In genomic region chr17:12157203-12157602, GRCm38 (mm10) we compare ENCODE assay signal across 16 mouse cellular contexts.
"Had no signal": no experiment of that assay in that cellular context is flagged by ENCODE, and none has a peak within 500 bp of the region (broad histone marks: within the 10 kb centered on the region; RNA-seq: fewer than 3 reads in every experiment).

No protein-coding gene starts in this region.

- H3K4me1 ChIP-seq: megakaryocyte, embryonic 14.5 days had no signal

- ATAC-seq: midbrain, embryonic 15.5 days had no signal

- H3K27ac ChIP-seq: kidney, embryonic 15.5 days; limb, embryonic 10.5 days; lung, embryonic 15.5 days; macrophage; midbrain, embryonic 15.5 days; neural tube, embryonic 12.5 days had no signal

- H3K4me2 ChIP-seq: kidney, embryonic 15.5 days; liver, embryonic 11.5 days; lung, embryonic 15.5 days; midbrain, embryonic 11.5 days; midbrain, embryonic 15.5 days; neural tube, embryonic 12.5 days had no signal

- H3K4me3 ChIP-seq: kidney, embryonic 15.5 days; limb, embryonic 10.5 days; lung, embryonic 15.5 days; megakaryocyte, embryonic 14.5 days; midbrain, embryonic 15.5 days; neural tube, embryonic 12.5 days had no signal

- H3K9me3 ChIP-seq: kidney, embryonic 15.5 days; limb, embryonic 10.5 days; lung, embryonic 15.5 days; megakaryocyte, embryonic 14.5 days; midbrain, embryonic 15.5 days; neural tube, embryonic 12.5 days had no signal

- H3K27me3 ChIP-seq: kidney, embryonic 15.5 days; lung, embryonic 15.5 days; megakaryocyte, embryonic 14.5 days; midbrain, embryonic 15.5 days; neural tube, embryonic 12.5 days had no signal

- DNase-seq: kidney, postnatal 25 days; lung, postnatal 14 days; retina, postnatal 1 day; right cerebral cortex, postnatal 4 days; spleen, adult 18-20 months; thymus, adult 18-20 months; thymus, postnatal 14 days had no signal

- H3K9ac ChIP-seq: kidney, embryonic 15.5 days; lung, embryonic 15.5 days; midbrain, embryonic 15.5 days; neural tube, embryonic 12.5 days had no signal
